Mouse (Mus musculus) erythroblast, embryonic 14.5 days (primary cell): ENCODE measurements at regions not wholly inside any gene's neighbourhood (a gene's known extent, or its start where the extent isn't known, plus 50 kb on each side); places are given as distances from the start of the nearest gene placed in this dataset.

Experiments used
- H3K27me3 ChIP-seq: 2 replicates; pipeline ENCODE4 v1.6.1; 2012; ENCODE audit warnings: inconsistent platforms; ENCODE audit not compliant: control insufficient read depth
- H3K36me3 ChIP-seq: 2 replicates; pipeline ENCODE4 v1.6.1; 2012; ENCODE audit warnings: mild to moderate bottlenecking, inconsistent platforms; ENCODE audit not compliant: control insufficient read depth
- H3K4me1 ChIP-seq: 2 replicates; pipeline ENCODE4 v1.6.1; 2012; ENCODE audit warnings: inconsistent platforms; ENCODE audit not compliant: control insufficient read depth
- H3K4me3 ChIP-seq: replicated peaks from 2 replicates; pipeline ENCODE3; 2012; ENCODE audit warnings: moderate library complexity, mild to moderate bottlenecking, inconsistent platforms
- H3K9me3 ChIP-seq: 2 replicates; pipeline ENCODE4 v1.6.1; 2012; ENCODE audit warnings: low read length, inconsistent platforms, mixed read lengths; ENCODE audit not compliant: control insufficient read depth
- GATA1 ChIP-seq: IDR thresholded peaks from 2 replicates; pipeline ENCODE4 v1.6.1; 2012; ENCODE audit warnings: low read length, inconsistent platforms, mixed read lengths
- TAL1 ChIP-seq: IDR thresholded peaks from 3 replicates; pipeline ENCODE4 v1.6.1; 2012; ENCODE audit warnings: low read length, inconsistent platforms, mixed read lengths

DNA sequence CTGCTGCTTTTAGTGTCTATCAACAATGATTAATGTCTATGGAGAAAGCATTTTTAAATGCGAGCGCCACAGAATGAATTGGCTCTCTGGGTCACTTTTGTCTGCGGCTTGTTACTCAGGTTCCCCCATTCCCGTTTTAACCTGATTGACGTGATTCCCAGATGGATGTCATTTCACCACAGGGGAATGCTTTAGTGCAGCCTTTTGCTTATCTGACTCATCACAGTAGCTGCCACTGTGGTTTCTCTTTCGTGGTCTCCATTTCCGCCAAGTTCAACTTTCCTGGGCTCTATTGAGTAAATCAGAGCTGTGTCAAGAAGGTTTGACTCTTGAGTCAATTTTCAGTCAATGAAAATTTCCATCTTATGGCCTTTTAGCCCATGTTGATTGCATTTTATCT lies 110.6 kb upstream of the Aldh1b1 start:
- Histone ChIP-seq H3K9me3 (no peaks in the 10 kb centered on the region), H3K4me3 (no peak overlapping the region), H3K36me3 (no peaks in the 10 kb centered on the region), H3K4me1 (no peaks in the 10 kb centered on the region), H3K27me3 (no peaks in the 10 kb centered on the region)
- no peak for TF ChIP-seq TAL1
- no peak for TF ChIP-seq GATA1

DNA sequence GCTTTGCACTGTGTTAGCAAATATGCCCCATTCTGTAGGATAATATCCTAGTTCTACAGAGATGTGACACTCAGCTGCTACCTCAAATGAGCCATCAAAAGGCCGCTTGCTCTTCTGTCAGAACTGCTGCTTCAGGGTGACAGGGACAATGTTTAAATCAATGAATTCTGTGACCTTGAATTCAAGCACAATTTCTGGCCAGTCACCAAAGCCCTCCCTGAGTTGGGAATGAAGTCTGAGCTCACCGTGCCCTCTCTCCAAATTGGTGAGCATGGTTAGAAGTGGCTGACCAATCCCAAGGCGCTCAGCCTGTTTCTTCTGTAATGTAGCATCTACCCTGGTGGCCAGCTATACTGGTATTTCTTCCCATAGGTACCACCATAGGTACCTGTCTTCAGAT lies 113.8 kb upstream of the Aldh1b1 start:
- Histone ChIP-seq H3K27me3 (no peaks in the 10 kb centered on the region), H3K9me3 (no peaks in the 10 kb centered on the region), H3K4me3 (no peak overlapping the region), H3K36me3 (no peaks in the 10 kb centered on the region), H3K4me1 (no peaks in the 10 kb centered on the region)
- TF ChIP-seq TAL1: no peak
- no peak for TF ChIP-seq GATA1

DNA sequence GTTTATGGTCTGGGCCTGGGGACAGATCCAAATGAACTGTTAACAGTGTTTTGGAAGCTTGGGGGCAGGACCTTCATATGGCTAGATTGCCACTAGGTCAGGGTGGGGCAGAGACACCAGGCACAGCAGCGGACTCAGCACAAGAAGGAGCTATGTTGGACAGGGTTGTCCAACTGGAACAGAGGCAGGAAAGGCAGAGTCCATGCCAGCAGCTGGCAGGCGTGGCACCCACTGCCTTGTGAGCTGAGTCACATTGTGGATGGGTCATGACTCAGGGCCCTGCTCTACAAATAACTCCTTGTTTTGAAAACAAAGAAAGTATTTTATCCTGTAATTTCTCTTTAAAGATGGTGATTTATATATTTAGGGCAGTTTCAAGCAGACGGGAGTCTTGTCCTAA lies 115.6 kb upstream of the Aldh1b1 start:
- H3K9me3 ChIP-seq: no peaks in the 10 kb centered on the region
- TF ChIP-seq GATA1 (no peak), TAL1 (no peak)

DNA sequence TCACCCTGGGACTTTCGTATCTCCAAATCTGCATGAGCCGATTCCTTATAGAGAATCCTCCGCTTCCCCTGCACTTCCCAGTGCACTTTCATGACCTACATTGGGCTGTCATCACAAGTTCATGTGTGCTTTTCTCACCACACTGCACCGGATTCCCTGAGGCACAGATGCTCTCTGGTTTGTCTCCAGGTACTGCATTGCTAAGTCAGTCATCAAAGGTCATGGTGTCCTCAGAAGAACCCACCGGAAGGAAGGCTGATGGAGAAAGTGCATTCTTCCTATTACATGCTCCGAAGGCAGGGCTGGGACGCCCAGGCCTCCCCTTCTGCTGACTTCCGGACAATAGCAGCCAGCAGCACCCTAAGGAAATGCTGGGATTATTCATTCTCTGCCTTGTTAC lies 116.1 kb upstream of the Aldh1b1 start:
- Histone ChIP-seq H3K27me3 (no peaks in the 10 kb centered on the region), H3K9me3 (no peaks in the 10 kb centered on the region), H3K4me1 (no peaks in the 10 kb centered on the region), H3K4me3 (no peak overlapping the region), H3K36me3 (no peaks in the 10 kb centered on the region)
- TF ChIP-seq TAL1 (no peak), GATA1 (no peak)

More for the DNA sequence above, 115.6 kb upstream of the Aldh1b1 start:
- Histone ChIP-seq H3K27me3 (no peaks in the 10 kb centered on the region), H3K4me3 (no peak overlapping the region), H3K36me3 (no peaks in the 10 kb centered on the region), H3K4me1 (no peaks in the 10 kb centered on the region)

DNA sequence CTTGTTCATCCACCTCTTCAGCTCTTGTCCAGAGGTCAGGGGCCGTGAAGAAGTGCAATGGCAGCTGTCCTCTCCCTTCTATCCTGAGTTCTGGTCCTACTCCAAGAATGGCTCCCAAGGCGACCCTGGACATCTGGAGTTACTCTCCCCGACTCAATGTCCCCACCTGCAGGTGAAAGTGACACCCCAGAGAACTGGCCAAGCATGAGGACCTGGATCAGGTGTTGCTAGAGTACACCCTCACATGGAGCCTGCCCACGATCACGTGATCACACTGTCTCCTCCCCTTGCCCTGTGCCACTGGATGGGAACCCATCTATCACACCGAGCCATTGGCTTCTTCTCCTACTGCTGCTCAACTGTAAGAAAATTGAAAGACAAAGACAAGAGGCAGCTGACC lies 122.7 kb upstream of the Aldh1b1 start:
- Histone ChIP-seq H3K27me3 (no peaks in the 10 kb centered on the region; the same call in 1 of the 2 replicates), H3K4me3 (no peak overlapping the region), H3K4me1 (no peaks in the 10 kb centered on the region), H3K36me3 (no peaks in the 10 kb centered on the region), H3K9me3 (no peaks in the 10 kb centered on the region)
- no peak for TF ChIP-seq GATA1
- no peak for TF ChIP-seq TAL1

DNA sequence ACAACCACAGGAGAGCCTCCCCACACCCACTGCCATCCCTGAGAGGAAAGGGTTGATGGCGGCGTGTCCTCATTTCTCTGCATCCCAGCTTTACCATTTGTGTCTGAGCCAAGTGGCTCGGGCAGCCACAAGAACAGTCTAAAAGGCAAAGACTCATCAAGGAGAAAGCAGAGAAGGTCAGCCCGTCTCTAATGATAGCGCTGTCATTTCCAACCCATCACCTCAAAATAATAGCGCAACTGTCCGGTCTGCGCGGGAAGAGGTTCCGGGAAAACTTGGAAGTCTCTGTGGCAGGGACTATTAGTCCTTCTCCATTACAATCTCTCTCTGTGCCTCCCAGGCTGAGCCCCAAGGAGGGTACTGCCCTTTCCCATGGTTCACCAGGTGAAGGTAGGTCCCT lies 124.5 kb upstream of the Aldh1b1 start:
- Histone ChIP-seq H3K9me3 (no peaks in the 10 kb centered on the region), H3K36me3 (no peaks in the 10 kb centered on the region), H3K27me3 (no peaks in the 10 kb centered on the region; the same call in 1 of the 2 replicates), H3K4me3 (no peak overlapping the region), H3K4me1 (no peaks in the 10 kb centered on the region)
- no peak for TF ChIP-seq TAL1
- TF ChIP-seq GATA1: no peak

DNA sequence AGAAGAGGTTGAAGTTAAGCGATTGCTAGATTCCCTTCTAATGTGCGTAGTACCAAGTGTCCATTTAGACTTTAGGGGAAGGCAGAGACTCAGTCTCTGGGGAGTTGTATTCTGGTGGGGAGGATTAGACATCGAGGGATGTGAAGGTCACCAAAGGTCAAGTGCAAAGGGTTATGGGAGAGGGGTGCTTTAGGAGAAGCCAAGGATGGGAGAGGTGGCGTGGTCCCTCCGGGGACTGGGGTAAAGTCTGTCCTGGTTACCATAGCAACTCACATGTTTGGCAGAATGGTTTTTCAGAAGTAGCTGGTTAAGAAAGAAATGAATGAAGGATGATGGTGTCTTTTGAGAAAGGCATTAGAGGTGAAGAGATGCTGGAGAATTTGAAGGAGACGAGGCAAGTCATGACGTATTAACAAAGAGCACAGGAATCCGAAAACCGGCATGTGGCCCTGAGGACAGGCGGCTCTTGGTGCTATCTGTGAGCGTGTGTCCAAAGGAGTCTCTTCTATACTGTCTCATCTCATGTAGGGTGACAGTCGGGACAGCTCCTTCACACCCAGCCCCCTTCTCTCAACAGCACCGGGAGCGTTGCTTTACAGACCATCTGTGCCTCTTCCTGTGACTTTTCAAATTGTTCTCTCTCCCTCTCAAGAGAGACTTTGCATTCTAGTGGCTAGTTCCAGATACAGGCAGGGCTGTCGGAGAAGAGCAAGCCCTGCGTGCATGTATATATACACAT lies 125.6 kb upstream of the Aldh1b1 start:
- TF ChIP-seq GATA1: no peak
- H3K9me3 ChIP-seq: no peaks in the 10 kb centered on the region
- H3K36me3 ChIP-seq: no peaks in the 10 kb centered on the region
- H3K4me1 ChIP-seq: no peaks in the 10 kb centered on the region
- no peaks in the 10 kb centered on the region; the same call in 1 of the 2 replicates for H3K27me3 ChIP-seq
- no peak overlapping the region for H3K4me3 ChIP-seq

DNA sequence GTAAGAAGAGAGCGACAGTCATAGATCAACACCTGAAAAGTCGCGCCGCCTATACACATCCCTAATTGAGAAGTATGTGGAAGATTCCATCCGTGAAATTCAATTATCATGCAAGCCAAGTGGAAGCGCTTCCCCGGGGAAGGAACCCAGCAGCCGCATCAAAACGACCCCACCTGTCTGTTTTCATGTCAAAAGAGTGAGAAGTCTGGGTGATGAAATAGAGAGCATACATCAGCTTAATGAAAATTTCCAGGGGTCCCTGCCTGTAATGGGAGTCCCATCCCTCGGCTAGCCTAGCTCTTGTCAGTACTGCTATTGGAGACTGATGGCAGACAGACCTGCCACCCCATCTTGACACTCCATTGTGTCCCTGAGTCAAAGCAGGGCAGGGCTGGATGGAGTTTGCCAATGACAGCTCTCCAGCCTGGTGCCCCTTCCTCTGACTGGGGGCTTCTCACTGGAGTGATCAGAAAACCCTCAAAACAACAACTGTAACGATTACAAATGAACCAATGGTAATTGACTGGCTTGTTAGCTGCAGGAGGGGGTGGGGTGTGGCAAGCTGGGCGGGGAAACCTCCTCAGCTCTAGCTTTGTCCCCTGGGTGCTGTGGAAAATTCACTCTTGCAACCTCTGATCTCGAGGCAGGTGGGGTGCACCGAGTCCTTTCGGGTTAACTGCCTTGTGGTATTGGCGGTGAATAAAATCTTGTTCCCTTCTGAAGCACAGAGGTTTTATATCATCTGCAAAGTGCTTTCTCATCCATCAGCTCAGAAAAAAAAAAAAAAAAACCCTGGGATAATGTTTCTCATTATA lies 126.4 kb upstream of the Aldh1b1 start:
- Histone ChIP-seq H3K27me3 (no peaks in the 10 kb centered on the region; the same call in 1 of the 2 replicates), H3K4me1 (no peaks in the 10 kb centered on the region), H3K9me3 (no peaks in the 10 kb centered on the region), H3K4me3 (no peak overlapping the region), H3K36me3 (no peaks in the 10 kb centered on the region)
- TF ChIP-seq TAL1: no peak
- TF ChIP-seq GATA1: no peak

DNA sequence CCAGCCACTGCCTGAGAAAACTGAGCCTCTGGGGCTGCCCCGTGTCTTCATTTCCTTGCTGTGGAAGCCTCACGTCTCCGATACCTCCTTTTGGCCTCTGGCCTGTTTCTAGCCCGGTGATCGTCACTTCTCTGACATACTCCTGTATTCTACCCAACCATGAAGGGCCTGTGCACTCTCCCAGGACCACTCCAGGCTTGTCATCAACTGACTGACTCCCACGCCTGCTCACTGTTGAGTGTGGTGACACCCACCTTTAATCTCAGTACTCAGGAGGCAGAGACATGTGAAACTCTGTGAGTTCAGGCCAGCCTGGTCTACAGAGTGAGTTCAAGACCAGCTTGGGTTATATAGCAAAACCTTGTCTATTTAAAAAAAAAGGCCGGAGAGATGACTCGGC lies 132.1 kb upstream of the Shb start:
- TF ChIP-seq TAL1: no peak
- no peak for TF ChIP-seq GATA1
- Histone ChIP-seq H3K36me3 (no peaks in the 10 kb centered on the region), H3K4me1 (no peaks in the 10 kb centered on the region), H3K27me3 (no peaks in the 10 kb centered on the region), H3K4me3 (no peak overlapping the region), H3K9me3 (no peaks in the 10 kb centered on the region)
